Mouse (Mus musculus): ENCODE results near the gene Cyb561d2. TPM values are rescaled to one million over a fixed set of nuclear protein-coding genes. Genes with fewer than 3 reads are reported as not detected.

The Cyb561d2 gene
- total and polyA plus RNA-seq, 2 experiments from 2014 or later: 50.0 to 50.8 TPM

DNA sequence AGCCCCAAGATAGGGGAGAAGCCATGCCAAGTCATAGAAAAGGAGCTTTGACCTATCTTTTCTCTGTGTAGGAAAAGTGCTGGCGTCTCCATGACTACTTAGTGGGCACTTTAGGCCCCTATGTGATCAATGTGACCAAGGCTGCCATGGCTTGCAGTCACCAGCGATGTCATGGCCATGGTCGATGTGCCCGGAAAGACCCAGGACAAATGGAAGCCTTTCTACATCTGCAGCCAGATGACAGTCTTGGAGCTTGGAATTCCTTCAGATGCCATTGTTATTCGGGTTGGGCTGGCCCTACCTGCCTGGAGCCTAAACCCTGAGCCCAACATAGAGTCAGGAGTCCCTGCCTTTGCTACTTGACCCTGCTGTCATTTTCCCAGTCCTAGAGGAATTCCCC lies 44.5 kb upstream of the Cyb561d2 start:
- ATAC-seq (ENCODE audit: low FRiP score): no peak
- H3K4me2 ChIP-seq (ENCODE audit: low read depth, low read length, poor library complexity, severe bottlenecking): no peak overlapping the region
- peaks cover 15% of the 10 kb centered on the region; the same call in 1 of the 2 replicates for H3K4me1 ChIP-seq (ENCODE audit: insufficient read depth, low read length)
- TF ChIP-seq CTCF (IDR thresholded peaks at IDR 0.05): no peak
- WGBS: 98% methylated on average over 5 of the region's 5 CpGs
- H3K27me3 ChIP-seq (ENCODE audit: insufficient read depth, low read length): no peaks in the 10 kb centered on the region
- no peaks in the 10 kb centered on the region for H3K9me3 ChIP-seq (ENCODE audit: low read length)
- no peak overlapping the region for H3K4me3 ChIP-seq (ENCODE audit: low read depth, low read length)
- no peak overlapping the region for H3K27ac ChIP-seq (ENCODE audit: low read depth, low read length)
- no peak overlapping the region for H3K9ac ChIP-seq (replicated peaks; ENCODE audit: low read length, poor library complexity, severe bottlenecking)
- no peak for DNase-seq (ENCODE audit: low spot score)
- peaks cover 24% of the 10 kb centered on the region for H3K36me3 ChIP-seq (ENCODE audit: insufficient read depth, low read length)

DNA sequence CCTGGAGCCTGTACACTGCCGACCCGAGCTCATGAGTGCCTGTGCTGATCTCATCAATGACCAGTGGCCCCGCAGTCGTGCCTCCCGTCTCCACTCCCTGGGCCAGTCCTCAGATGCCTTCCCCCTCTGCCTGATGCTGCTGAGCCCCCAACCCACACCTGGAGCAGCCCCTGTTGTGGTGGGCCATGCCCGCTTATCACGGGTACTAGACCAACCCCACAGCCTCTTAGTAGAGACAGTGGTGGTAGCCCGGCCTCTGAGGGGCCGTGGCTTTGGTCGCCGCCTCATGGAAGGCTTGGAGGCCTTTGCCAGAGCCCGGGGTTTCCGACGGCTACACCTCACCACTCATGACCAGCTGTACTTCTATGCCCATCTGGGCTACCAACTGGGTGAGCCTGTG lies 41.2 kb upstream of the Cyb561d2 start:
- Histone ChIP-seq H3K9ac (replicated peaks; ENCODE audit: low read length, poor library complexity, severe bottlenecking) (no peak overlapping the region), H3K36me3 (ENCODE audit: insufficient read depth, low read length) (peaks cover 6% of the 10 kb centered on the region), H3K4me3 (ENCODE audit: low read depth, low read length) (no peak overlapping the region), H3K9me3 (ENCODE audit: low read length) (no peaks in the 10 kb centered on the region), H3K4me2 (ENCODE audit: low read depth, low read length, poor library complexity, severe bottlenecking) (no peak overlapping the region), H3K27me3 (ENCODE audit: insufficient read depth, low read length) (no peaks in the 10 kb centered on the region), H3K27ac (ENCODE audit: low read depth, low read length) (no peak overlapping the region), H3K4me1 (ENCODE audit: insufficient read depth, low read length) (peaks cover 14% of the 10 kb centered on the region; the same call in 1 of the 2 replicates)
- ATAC-seq (ENCODE audit: low FRiP score) (no peak), DNase-seq (ENCODE audit: low spot score) (no peak)
- 96% methylated on average over 14 of the region's 14 CpGs for WGBS
- TF ChIP-seq CTCF (IDR thresholded peaks at IDR 0.05): no peak

DNA sequence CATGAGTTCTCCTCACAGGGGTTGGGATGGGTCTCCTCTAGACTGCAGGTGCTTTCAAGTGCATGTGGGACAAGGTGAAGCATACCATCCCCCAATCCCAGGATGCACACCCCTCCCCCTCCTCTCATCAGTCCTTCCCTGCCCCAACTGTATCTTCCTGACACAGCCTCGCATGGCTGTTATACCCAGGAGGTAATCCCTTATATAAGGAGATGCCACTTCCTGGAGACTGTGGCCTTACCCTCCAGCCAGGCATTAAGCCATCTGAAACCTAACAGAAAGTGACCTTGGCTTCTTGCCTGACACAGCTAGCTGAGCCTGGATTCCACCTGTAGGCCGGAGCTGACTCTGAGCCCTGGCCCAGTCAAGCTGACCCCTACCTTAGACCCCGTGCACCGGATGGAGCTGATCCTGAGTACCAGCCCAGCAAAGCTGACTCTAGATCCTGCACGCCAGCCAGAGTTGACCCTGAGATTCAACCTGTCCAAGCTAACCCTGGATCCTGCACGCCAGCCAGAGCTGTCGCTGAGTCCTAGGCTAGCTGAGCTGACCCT lies 40.6 kb upstream of the Cyb561d2 start:
- Histone ChIP-seq H3K4me2 (ENCODE audit: low read depth, low read length, poor library complexity, severe bottlenecking) (no peak overlapping the region), H3K9me3 (ENCODE audit: low read length) (no peaks in the 10 kb centered on the region), H3K36me3 (ENCODE audit: insufficient read depth, low read length) (peaks cover 6% of the 10 kb centered on the region), H3K4me1 (ENCODE audit: insufficient read depth, low read length) (0 out of 2 replicates have a peak, but pooled peaks cover 11% of the 10 kb centered on the region), H3K27me3 (ENCODE audit: insufficient read depth, low read length) (no peaks in the 10 kb centered on the region), H3K27ac (ENCODE audit: low read depth, low read length) (no peak overlapping the region), H3K9ac (replicated peaks; ENCODE audit: low read length, poor library complexity, severe bottlenecking) (no peak overlapping the region), H3K4me3 (ENCODE audit: low read depth, low read length) (no peak overlapping the region)
- no peak for TF ChIP-seq CTCF (IDR thresholded peaks at IDR 0.05)
- ATAC-seq (ENCODE audit: low FRiP score): no peak
- DNase-seq (ENCODE audit: low spot score): no peak
- 87% methylated on average over 7 of the region's 7 CpGs for WGBS

DNA sequence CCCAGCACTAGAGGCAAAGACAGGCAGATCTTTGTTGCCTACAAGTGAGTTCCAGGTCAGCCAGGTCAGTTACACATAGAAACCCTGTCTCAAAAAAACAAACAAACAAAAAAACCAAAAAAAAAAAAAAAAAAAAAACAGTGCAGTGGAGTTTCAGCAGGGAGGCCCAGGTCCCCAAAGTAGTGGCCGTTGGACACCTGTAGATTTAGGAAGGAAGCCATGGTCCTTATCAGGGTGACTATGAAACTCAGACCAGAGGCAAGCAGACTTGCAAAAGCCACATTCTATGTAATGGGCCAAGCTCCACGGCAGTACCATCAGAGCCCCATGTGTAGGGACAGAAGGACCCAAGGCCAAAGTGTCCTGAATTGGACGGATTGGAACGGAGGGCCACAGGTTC lies 39.6 kb upstream of the Cyb561d2 start:
- Histone ChIP-seq H3K9me3 (ENCODE audit: low read length) (no peaks in the 10 kb centered on the region), H3K9ac (replicated peaks; ENCODE audit: low read length, poor library complexity, severe bottlenecking) (peak overlapping the region; percentile 79), H3K27ac (ENCODE audit: low read depth, low read length) (no peak overlapping the region), H3K4me3 (ENCODE audit: low read depth, low read length) (peak overlapping the region; percentile 60), H3K4me2 (ENCODE audit: low read depth, low read length, poor library complexity, severe bottlenecking) (peak overlapping the region; percentile 88), H3K36me3 (ENCODE audit: insufficient read depth, low read length) (peaks cover 6% of the 10 kb centered on the region), H3K27me3 (ENCODE audit: insufficient read depth, low read length) (no peaks in the 10 kb centered on the region), H3K4me1 (ENCODE audit: insufficient read depth, low read length) (0 out of 2 replicates have a peak, but pooled peaks cover 11% of the 10 kb centered on the region)
- no peak for TF ChIP-seq CTCF (IDR thresholded peaks at IDR 0.05)
- 77% methylated on average over 4 of the region's 4 CpGs for WGBS
- ATAC-seq (ENCODE audit: low FRiP score): no peak
- DNase-seq (ENCODE audit: low spot score): no peak

DNA sequence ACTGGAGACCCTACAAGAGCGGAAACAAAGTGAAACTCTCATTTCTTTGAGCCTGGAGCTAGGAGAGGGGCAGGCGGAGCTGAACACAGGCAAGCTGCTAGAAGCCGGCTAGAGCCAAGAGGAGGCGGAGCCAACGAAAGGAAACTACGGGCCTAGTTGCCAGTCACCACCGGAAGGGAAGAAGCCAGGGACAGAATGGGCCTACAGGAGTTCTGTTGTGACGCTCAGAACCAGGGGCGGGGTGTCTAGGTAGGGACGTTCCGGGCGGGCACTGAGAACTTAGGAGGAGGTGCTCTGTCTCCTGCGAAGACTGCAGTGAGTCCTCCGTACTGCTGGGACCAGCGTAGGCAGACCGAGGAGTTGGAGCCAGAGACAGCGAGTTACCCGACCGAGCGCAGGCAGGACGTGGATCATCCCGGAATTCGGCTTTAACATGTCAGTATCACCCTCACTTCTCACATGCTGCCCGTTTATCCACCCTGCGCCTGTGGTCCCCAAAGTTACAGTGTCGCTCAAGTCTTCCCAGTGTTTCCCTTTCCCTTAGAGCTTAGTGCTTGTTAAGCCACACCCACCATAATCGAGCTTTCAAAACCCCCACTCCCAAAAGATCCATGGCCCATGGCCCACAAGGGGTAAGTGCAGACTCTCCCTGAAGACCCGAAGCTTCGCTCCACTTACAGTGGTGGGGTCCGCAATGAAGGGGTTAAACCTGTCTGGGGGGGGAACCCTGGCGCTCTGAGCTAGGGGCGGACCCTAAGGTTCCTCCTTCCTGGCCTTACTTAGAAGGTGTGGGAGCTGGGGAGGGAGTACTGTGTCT lies 38.7 kb upstream of the Cyb561d2 start, which contains the start of gene Hyal3:
Hyal3 (plus strand) TSS at position 318 of the 817 bp plus-strand sequence.
- no peak for TF ChIP-seq CTCF (IDR thresholded peaks at IDR 0.05)
- ATAC-seq (ENCODE audit: low FRiP score) (peak; percentile 78), DNase-seq (ENCODE audit: low spot score) (peak; percentile 94)
- peak within 1 kb of the TSS; percentile 81 for H3K27ac ChIP-seq (ENCODE audit: low read depth, low read length)
- peaks cover 6% of the 10 kb centered on the region for H3K36me3 ChIP-seq (ENCODE audit: insufficient read depth, low read length)
- 0 out of 2 replicates have a peak, but pooled peaks cover 11% of the 10 kb centered on the region for H3K4me1 ChIP-seq (ENCODE audit: insufficient read depth, low read length)
- no peaks in the 10 kb centered on the region for H3K9me3 ChIP-seq (ENCODE audit: low read length)
- H3K4me2 ChIP-seq (ENCODE audit: low read depth, low read length, poor library complexity, severe bottlenecking): peak within 1 kb of the TSS; percentile 88
- peak within 1 kb of the TSS; percentile 60 for H3K4me3 ChIP-seq (ENCODE audit: low read depth, low read length)
- WGBS: 1% methylated on average over 32 of the region's 32 CpGs
- peak within 1 kb of the TSS; percentile 79 for H3K9ac ChIP-seq (replicated peaks; ENCODE audit: low read length, poor library complexity, severe bottlenecking)
- H3K27me3 ChIP-seq (ENCODE audit: insufficient read depth, low read length): no peaks in the 10 kb centered on the region

Data from midbrain, postnatal 0 days (tissue).